Mouse (Mus musculus) thymus, postnatal 0 days (tissue): Measurements from ENCODE around the gene Meox2. TPM values are rescaled to one million over a fixed set of nuclear protein-coding genes. Genes with fewer than 3 reads are reported as not detected.

ENCODE experiments used
- polyA plus RNA-seq: library from polyadenylated mRNA; unstranded; fragments of >200 nt; fragmentation: Nextera tagmentation; extraction: Ambion mirVana; gene quantifications from 2 replicates; pipeline ENCODE4 v1.2.1, GENCODE M21; 2015

Meox2 gene
- polyA plus RNA-seq, 1 experiment from 2014 or later, result 2.5 TPM

Other genes starting within 250 kb of the Meox2 start
- gene Agmo, start 133.1 kb downstream of the Meox2 start, polyA plus RNA-seq, result 0.40 and 0.54 TPM in 2 replicates